Mouse (Mus musculus): ENCODE measurements around the gene Gng12. TPM values are rescaled to one million over a fixed set of nuclear protein-coding genes. Genes with fewer than 3 reads are reported as not detected.

Gng12 gene
- polyA plus RNA-seq, 1 experiment from 2014 or later = 29.1 TPM

DNA sequence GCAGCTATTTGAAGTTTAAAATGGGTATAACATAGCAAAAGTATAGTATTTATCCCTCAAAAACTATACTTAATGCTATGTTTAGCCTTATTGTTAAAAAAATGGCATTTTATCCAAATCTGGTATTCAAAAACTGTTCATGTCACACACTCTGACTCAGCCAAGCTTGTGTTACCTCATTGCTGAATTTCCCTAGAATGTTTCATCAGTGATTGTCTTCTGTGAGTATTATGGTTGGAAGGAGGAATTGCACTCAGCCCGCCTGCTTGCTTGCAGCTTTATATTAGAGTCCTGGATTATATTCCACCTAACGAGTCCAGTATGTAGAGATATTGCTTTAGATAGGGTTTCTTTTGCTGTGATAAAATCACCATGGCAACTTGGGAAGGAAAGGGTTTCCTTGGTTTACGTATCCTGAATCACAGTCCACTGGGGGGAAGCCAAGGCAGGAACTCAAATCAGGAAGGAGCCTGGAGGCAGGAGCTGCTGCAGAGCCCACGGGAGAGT, 144.8 kb downstream of the Gng12 start:
- H3K9ac ChIP-seq (replicated peaks; ENCODE audit: low read depth, low read length) = no peak overlapping the region
- 42% methylated on average over 4 of the region's 4 CpGs for WGBS
- H3K4me3 ChIP-seq (replicated peaks; ENCODE audit: low read length) = no peak overlapping the region
- H3K9me3 ChIP-seq (ENCODE audit: control insufficient read depth, low read length) = no peaks in the 10 kb centered on the region
- H3K27ac ChIP-seq (ENCODE audit: low read length) = no peak overlapping the region
- no peak for ATAC-seq
- H3K27me3 ChIP-seq (replicated peaks; ENCODE audit: control insufficient read depth, insufficient read depth, low read length) = no peaks in the 10 kb centered on the region
- H3K4me1 ChIP-seq (replicated peaks; ENCODE audit: control insufficient read depth, insufficient read depth, low read length) = peaks cover 8% of the 10 kb centered on the region
- no peak overlapping the region for H3K4me2 ChIP-seq (ENCODE audit: low read length)
- no peaks in the 10 kb centered on the region for H3K36me3 ChIP-seq (ENCODE audit: control insufficient read depth, insufficient read depth)

DNA sequence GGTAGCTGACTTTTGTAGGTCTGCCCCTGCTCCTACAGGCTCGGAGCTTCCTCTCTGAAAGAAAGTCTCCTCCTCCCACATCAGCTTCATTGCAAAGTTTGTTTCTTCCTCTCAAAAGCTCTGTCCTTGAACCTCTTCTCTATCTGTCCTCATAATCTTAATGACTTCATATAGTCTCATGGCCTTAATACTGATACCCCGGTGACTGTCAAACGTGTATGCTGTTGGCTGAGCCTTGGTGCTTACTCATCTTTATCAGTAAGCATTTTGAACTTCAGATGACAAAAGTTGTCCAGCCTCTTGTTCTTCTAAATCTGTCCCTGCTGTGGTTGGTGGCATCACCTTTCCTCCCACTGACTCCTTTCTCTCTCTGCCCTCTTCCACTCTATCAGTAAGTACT, 149.2 kb downstream of the Gng12 start:
- H3K4me2 ChIP-seq (ENCODE audit: low read length) = no peak overlapping the region
- H3K4me1 ChIP-seq (replicated peaks; ENCODE audit: control insufficient read depth, insufficient read depth, low read length) = peaks cover 6% of the 10 kb centered on the region
- ATAC-seq = no peak
- no peak overlapping the region for H3K4me3 ChIP-seq (replicated peaks; ENCODE audit: low read length)
- no peak overlapping the region for H3K27ac ChIP-seq (ENCODE audit: low read length)
- no peaks in the 10 kb centered on the region for H3K9me3 ChIP-seq (ENCODE audit: control insufficient read depth, low read length)
- no peak overlapping the region for H3K9ac ChIP-seq (replicated peaks; ENCODE audit: low read depth, low read length)
- 89% methylated on average over 3 of the region's 3 CpGs for WGBS
- no peaks in the 10 kb centered on the region for H3K27me3 ChIP-seq (replicated peaks; ENCODE audit: control insufficient read depth, insufficient read depth, low read length)
- H3K36me3 ChIP-seq (ENCODE audit: control insufficient read depth, insufficient read depth) = no peaks in the 10 kb centered on the region

DNA sequence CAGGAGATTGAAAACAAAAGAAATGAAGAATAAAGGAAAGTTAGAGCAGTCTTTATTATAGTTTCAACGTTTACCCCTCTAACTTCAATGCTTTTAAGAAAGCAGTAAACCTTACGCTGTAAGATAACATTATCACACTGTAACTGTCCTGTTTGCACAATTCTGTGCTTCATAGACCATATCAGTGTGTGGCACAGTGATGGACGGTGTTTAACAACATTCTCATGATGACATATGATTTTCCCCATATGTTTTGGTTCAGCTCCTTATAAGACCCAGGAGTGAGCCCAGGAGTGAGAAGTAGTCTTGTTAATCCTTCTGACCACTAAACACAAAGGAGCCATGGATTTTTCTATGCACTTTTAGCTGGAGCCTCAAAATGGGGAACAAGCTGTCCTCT, 150.7 kb downstream of the Gng12 start:
- WGBS = 83% methylated on average over 3 of the region's 3 CpGs
- no peak for ATAC-seq
- H3K4me3 ChIP-seq (replicated peaks; ENCODE audit: low read length) = no peak overlapping the region
- no peaks in the 10 kb centered on the region for H3K9me3 ChIP-seq (ENCODE audit: control insufficient read depth, low read length)
- no peak overlapping the region for H3K27ac ChIP-seq (ENCODE audit: low read length)
- H3K9ac ChIP-seq (replicated peaks; ENCODE audit: low read depth, low read length) = no peak overlapping the region
- H3K4me2 ChIP-seq (ENCODE audit: low read length) = no peak overlapping the region
- no peaks in the 10 kb centered on the region for H3K36me3 ChIP-seq (ENCODE audit: control insufficient read depth, insufficient read depth)
- H3K27me3 ChIP-seq (replicated peaks; ENCODE audit: control insufficient read depth, insufficient read depth, low read length) = no peaks in the 10 kb centered on the region
- peaks cover 6% of the 10 kb centered on the region for H3K4me1 ChIP-seq (replicated peaks; ENCODE audit: control insufficient read depth, insufficient read depth, low read length)

DNA sequence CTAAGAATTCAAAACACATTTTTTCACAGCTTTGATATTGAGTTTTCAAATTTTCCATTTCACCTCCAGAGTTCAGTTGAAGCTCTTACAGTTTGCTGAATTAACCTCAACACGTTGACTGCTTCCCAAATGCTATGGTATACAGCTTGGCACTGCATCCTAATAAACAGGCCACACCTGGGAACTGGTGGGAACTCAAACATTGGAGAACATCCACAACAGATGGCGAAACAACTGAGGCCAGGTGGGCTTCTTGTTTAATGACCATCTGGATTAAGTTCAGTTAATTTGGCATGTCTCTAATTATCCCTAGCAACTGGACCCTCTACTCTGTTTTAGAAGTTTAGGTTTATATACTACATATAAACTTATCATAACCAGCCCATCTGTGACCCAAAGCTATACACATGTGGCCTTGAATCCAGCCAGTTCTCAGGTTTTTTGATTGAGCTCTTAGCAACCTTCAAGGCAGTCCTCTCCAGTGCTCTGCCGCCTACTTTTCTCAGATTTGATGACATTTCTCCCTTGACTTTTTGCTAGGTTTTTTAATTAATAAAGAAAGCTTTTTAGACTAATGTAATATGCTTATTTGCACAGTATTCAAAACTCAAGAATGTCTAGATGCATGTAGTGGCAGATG, 152.0 kb downstream of the Gng12 start:
- Histone ChIP-seq H3K9ac (replicated peaks; ENCODE audit: low read depth, low read length) (no peak overlapping the region), H3K36me3 (ENCODE audit: control insufficient read depth, insufficient read depth) (no peaks in the 10 kb centered on the region), H3K27me3 (replicated peaks; ENCODE audit: control insufficient read depth, insufficient read depth, low read length) (no peaks in the 10 kb centered on the region), H3K4me3 (replicated peaks; ENCODE audit: low read length) (no peak overlapping the region), H3K27ac (ENCODE audit: low read length) (no peak overlapping the region), H3K9me3 (ENCODE audit: control insufficient read depth, low read length) (no peaks in the 10 kb centered on the region), H3K4me2 (ENCODE audit: low read length) (no peak overlapping the region), H3K4me1 (replicated peaks; ENCODE audit: control insufficient read depth, insufficient read depth, low read length) (peaks cover 6% of the 10 kb centered on the region)
- ATAC-seq = peak; percentile 49; the same call in 1 of the 2 replicates
- 57% methylated on average over 3 of the region's 3 CpGs for WGBS

DNA sequence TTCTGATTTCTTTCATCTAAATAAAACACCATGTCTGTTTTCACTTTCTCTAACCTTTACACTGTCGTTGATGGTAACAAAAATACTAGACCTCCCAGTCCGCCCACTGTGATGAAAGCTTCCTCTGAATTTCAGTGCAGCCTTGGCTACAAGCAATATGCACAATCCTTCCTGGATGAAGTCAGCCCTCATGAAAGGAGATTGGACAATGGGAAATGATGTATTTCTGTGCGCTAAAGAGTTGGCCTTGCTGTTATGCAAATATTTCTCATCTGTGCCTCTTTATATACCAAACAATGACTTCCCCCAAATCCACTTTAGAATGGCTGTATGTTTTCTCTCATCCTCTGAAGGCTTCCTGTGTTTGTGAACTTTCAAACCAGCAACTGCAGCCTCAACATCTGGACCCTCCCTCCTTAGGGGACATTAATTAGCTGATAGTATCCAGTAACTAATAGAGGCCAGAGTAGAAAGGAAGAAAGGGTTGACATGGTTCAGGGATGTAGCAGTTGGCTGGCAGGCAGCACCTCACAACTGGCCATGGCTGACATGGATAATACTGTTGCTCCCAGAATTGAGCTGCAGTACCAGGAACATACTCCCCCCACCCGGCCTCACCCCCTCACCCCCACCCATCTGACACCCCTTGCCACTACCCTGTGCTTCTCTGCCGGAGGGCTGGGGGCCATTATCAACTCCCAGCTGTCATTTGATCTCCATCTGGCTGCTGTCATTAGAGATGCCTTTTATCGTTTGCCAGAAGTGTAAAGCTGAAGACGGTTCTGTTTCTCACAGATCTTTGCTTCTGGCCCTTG, 152.9 kb downstream of the Gng12 start:
- H3K9ac ChIP-seq (replicated peaks; ENCODE audit: low read depth, low read length) = no peak overlapping the region
- no peaks in the 10 kb centered on the region for H3K27me3 ChIP-seq (replicated peaks; ENCODE audit: control insufficient read depth, insufficient read depth, low read length)
- WGBS = 25% methylated on average over 7 of the region's 7 CpGs
- peak; percentile 83 for ATAC-seq
- no peak overlapping the region for H3K4me3 ChIP-seq (replicated peaks; ENCODE audit: low read length)
- H3K36me3 ChIP-seq (ENCODE audit: control insufficient read depth, insufficient read depth) = no peaks in the 10 kb centered on the region
- H3K27ac ChIP-seq (ENCODE audit: low read length) = no peak overlapping the region
- no peaks in the 10 kb centered on the region for H3K9me3 ChIP-seq (ENCODE audit: control insufficient read depth, low read length)
- no peak overlapping the region for H3K4me2 ChIP-seq (ENCODE audit: low read length)
- peaks cover 6% of the 10 kb centered on the region for H3K4me1 ChIP-seq (replicated peaks; ENCODE audit: control insufficient read depth, insufficient read depth, low read length)

DNA sequence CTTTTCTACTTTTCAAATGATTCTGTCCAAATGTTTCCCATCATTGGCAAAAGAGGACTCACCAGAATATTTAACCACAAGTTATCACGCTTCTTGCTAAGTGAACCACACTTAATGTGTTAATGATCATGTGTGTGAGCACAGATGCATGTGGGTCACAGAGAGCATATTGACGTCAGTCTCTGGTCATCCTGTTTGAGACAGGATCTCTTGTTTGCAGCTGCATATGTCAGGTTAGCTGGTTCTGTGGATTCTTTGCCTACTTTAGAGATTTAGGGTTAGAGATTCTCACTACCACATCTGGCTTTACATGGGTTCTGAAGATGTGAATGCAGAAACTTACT, 153.5 kb downstream of the Gng12 start:
- no peak overlapping the region for H3K9ac ChIP-seq (replicated peaks; ENCODE audit: low read depth, low read length)
- 34% methylated on average over 2 of the region's 2 CpGs for WGBS
- no peaks in the 10 kb centered on the region for H3K36me3 ChIP-seq (ENCODE audit: control insufficient read depth, insufficient read depth)
- H3K4me2 ChIP-seq (ENCODE audit: low read length) = no peak overlapping the region
- no peaks in the 10 kb centered on the region for H3K9me3 ChIP-seq (ENCODE audit: control insufficient read depth, low read length)
- no peak overlapping the region for H3K4me3 ChIP-seq (replicated peaks; ENCODE audit: low read length)
- ATAC-seq = peak; percentile 50
- peaks cover 6% of the 10 kb centered on the region for H3K4me1 ChIP-seq (replicated peaks; ENCODE audit: control insufficient read depth, insufficient read depth, low read length)
- no peaks in the 10 kb centered on the region for H3K27me3 ChIP-seq (replicated peaks; ENCODE audit: control insufficient read depth, insufficient read depth, low read length)
- H3K27ac ChIP-seq (ENCODE audit: low read length) = no peak overlapping the region

DNA sequence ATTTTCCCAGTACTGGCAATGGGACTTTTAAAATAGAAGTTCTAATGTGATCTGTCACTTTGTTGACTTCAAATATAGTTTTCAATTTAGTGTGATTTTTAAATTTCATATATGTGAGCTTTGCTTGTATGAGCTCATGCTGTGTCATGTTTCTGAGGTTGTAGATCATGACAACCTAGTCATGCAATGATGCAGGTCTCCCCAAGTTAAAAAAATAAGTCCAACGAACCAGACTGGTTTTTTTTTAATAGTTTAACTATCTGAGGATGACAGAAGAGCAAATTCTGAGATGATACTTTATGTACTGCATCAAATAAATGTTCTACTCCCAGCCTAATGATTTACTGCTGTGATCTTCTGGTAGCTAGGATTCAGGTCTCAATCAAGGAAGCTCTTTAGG, 153.9 kb downstream of the Gng12 start:
- no peaks in the 10 kb centered on the region for H3K36me3 ChIP-seq (ENCODE audit: control insufficient read depth, insufficient read depth)
- no peaks in the 10 kb centered on the region for H3K9me3 ChIP-seq (ENCODE audit: control insufficient read depth, low read length)
- ATAC-seq = no peak
- H3K4me1 ChIP-seq (replicated peaks; ENCODE audit: control insufficient read depth, insufficient read depth, low read length) = peaks cover 6% of the 10 kb centered on the region
- no peak overlapping the region for H3K4me3 ChIP-seq (replicated peaks; ENCODE audit: low read length)
- no peak overlapping the region for H3K4me2 ChIP-seq (ENCODE audit: low read length)
- H3K9ac ChIP-seq (replicated peaks; ENCODE audit: low read depth, low read length) = no peak overlapping the region
- 68% methylated on average over 1 of the region's 1 CpGs for WGBS
- H3K27ac ChIP-seq (ENCODE audit: low read length) = no peak overlapping the region
- H3K27me3 ChIP-seq (replicated peaks; ENCODE audit: control insufficient read depth, insufficient read depth, low read length) = no peaks in the 10 kb centered on the region

DNA sequence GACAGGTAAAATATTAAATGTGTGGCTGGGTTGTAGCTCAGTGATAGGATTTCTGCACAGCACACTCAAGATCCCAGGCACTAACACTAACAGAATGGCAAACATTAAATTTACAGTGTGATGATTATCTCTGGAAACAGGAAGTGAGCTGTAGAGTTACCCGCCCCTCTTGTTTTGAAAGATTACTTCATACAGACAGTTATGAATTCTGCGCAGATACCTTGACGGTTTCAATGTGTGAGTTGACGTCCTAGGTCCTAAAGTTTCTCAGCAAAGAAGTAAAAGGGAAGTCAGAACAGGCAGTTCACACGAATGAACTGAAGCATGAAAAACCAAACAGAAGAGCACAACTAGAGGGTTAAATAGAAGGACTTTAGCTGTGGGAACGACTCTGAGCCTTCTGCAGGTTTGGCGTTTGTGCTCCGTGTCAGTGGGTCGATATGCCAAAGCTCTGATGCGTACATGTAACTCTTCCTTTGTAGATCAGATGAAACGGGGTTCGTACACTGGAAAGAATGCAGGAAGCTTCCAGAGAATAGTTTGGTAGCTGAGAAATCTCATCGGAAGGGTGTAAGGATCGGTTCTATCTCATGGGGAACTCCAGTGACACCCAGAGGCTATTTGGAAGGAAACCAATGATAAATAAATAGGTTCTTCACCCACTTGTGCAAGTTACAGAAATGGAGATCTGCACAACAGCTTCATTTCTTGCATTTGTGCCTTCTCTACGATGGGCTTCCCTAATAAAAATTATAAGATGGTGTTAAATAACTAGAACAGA, 160.1 kb downstream of the Gng12 start:
- H3K4me3 ChIP-seq (replicated peaks; ENCODE audit: low read length) = no peak overlapping the region
- H3K9ac ChIP-seq (replicated peaks; ENCODE audit: low read depth, low read length) = no peak overlapping the region
- 84% methylated on average over 15 of the region's 15 CpGs for WGBS
- H3K36me3 ChIP-seq (ENCODE audit: control insufficient read depth, insufficient read depth) = no peaks in the 10 kb centered on the region
- H3K9me3 ChIP-seq (ENCODE audit: control insufficient read depth, low read length) = no peaks in the 10 kb centered on the region
- no peak for ATAC-seq
- H3K4me1 ChIP-seq (replicated peaks; ENCODE audit: control insufficient read depth, insufficient read depth, low read length) = no peaks in the 10 kb centered on the region
- no peak overlapping the region for H3K4me2 ChIP-seq (ENCODE audit: low read length)
- H3K27me3 ChIP-seq (replicated peaks; ENCODE audit: control insufficient read depth, insufficient read depth, low read length) = no peaks in the 10 kb centered on the region
- no peak overlapping the region for H3K27ac ChIP-seq (ENCODE audit: low read length)

DNA sequence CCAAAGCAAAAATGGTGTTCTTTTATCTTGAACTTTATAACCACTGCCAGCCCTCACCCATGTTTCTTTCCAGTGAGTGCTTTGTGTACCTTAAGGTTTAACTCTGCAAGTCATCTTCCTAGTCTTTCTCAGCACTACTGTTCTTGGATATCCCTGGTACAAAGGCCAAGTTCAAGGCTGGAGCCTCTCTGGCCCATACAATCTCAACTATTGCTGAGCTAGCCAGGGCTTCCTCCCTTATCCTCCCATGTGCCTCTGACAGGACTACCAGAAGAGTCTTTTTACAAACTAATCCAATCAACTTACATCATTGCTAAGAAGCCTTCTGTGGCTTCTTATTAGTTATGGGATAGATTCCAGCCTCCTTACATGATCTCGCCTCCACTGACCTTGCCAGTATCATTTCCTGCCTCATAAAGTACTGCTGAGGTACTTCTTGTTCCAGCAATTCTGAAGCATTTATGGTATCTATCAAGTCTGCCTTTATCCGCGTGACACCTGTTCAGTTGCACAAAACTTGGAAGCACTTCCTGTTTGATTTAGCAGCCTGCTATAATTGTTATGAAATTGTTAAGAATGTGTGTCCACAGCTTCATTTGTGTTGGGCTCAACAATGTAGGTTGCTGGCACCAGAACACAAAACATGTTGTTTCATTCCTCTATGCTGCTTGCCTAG, 160.8 kb downstream of the Gng12 start:
- no peak for ATAC-seq
- H3K36me3 ChIP-seq (ENCODE audit: control insufficient read depth, insufficient read depth) = no peaks in the 10 kb centered on the region
- 82% methylated on average over 3 of the region's 3 CpGs for WGBS
- no peak overlapping the region for H3K4me2 ChIP-seq (ENCODE audit: low read length)
- H3K27me3 ChIP-seq (replicated peaks; ENCODE audit: control insufficient read depth, insufficient read depth, low read length) = no peaks in the 10 kb centered on the region
- H3K27ac ChIP-seq (ENCODE audit: low read length) = no peak overlapping the region
- no peak overlapping the region for H3K4me3 ChIP-seq (replicated peaks; ENCODE audit: low read length)
- no peaks in the 10 kb centered on the region for H3K9me3 ChIP-seq (ENCODE audit: control insufficient read depth, low read length)
- H3K9ac ChIP-seq (replicated peaks; ENCODE audit: low read depth, low read length) = no peak overlapping the region
- H3K4me1 ChIP-seq (replicated peaks; ENCODE audit: control insufficient read depth, insufficient read depth, low read length) = no peaks in the 10 kb centered on the region

All from forebrain, embryonic 16.5 days (tissue).